ENCODE assay signal across 13 mouse cellular contexts in the genomic region with DNA sequence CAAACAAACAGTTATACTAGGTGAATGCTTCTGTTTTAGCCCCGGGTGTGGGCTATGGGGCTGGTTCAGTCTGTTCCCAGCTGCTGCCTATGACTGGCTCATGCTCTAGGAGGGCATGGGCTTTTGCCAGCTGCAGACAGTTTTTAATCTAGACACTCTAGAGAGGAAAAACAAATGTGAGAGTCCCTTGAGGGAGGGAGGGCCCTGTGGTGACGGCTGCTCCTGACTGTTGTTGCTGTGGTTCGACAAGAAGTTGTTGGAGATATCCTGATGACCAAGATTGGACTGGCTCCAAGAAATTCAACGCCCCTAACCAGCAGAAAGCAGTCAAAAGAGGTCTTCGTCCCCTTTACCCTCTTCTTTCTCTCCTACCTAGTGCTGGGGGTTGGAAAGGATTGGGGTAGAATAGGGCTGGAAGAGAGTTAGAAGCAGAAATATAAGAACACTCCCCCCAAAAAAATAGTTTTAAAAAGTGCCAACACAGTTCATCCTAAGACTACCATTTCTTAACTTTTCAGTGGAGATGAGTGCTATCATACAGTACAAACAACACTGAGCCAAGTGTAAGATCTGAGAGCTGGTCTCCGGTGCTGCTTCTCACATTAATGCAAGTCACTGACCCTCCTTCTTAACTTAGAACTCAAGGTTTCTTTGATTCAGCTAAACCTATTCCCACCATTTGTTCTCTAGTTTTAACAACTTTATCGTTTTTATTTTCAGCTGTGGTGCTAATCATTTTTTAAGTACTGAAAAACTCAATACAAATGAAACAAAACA. TPM values are rescaled to one million over a fixed set of nuclear protein-coding genes. Genes with fewer than 3 reads are reported as not detected.
DNase-seq lines count a peak whose midpoint lies in the region; ATAC-seq and TF ChIP-seq lines count a peak whose summit lies in the region.
"Had no signal": no experiment of that assay in that cellular context is flagged by ENCODE, and none has a peak within 500 bp of the region (broad histone marks: within the 10 kb centered on the region; RNA-seq: fewer than 3 reads in every experiment).

No protein-coding gene starts in this region.

- H3K27me3 ChIP-seq in kidney, embryonic 14.5 days (ENCODE audit: control insufficient read depth, insufficient read depth, low read length), result no peaks in the 10 kb centered on the region
- H3K27me3 ChIP-seq in heart, adult 2 months (ENCODE audit: control insufficient read depth, insufficient read depth, low read length), result no peaks in the 10 kb centered on the region
- H3K27me3 ChIP-seq in myocyte (ENCODE audit: control insufficient read depth, insufficient read depth, insufficient read length), result no peaks in the 10 kb centered on the region
- H3K27me3 ChIP-seq in forebrain, embryonic 12.5 days, result no peaks in the 10 kb centered on the region
- H3K27me3 ChIP-seq: megakaryocyte, embryonic 14.5 days; neural tube, embryonic 15.5 days had no signal

- TF ChIP-seq EP300 in heart, adult 2 months (IDR thresholded peaks at IDR 0.05; ENCODE audit: insufficient read depth, low read depth, low read length), result no peak

- H3K36me3 ChIP-seq in kidney, embryonic 14.5 days (ENCODE audit: control insufficient read depth, insufficient read depth, low read length), result no peaks in the 10 kb centered on the region
- H3K36me3 ChIP-seq in heart, adult 2 months (ENCODE audit: control insufficient read depth, insufficient read depth, low read length), result peaks cover 8% of the 10 kb centered on the region; the same call in 1 of the 2 replicates
- H3K36me3 ChIP-seq in myocyte (ENCODE audit: control insufficient read depth, insufficient read depth), result no peaks in the 10 kb centered on the region
- H3K36me3 ChIP-seq in forebrain, embryonic 12.5 days (replicated peaks), result no peaks in the 10 kb centered on the region
- H3K36me3 ChIP-seq: neural tube, embryonic 15.5 days had no signal

- no peak overlapping the region for H3K4me3 ChIP-seq in kidney, embryonic 14.5 days (ENCODE audit: low read length)
- H3K4me3 ChIP-seq in heart, adult 2 months, result no peak overlapping the region
- H3K4me3 ChIP-seq in myocyte, result no peak overlapping the region
- no peak overlapping the region for H3K4me3 ChIP-seq in forebrain, embryonic 12.5 days (replicated peaks)
- H3K4me3 ChIP-seq: megakaryocyte, embryonic 14.5 days; neural tube, embryonic 15.5 days had no signal

- no peak for TF ChIP-seq CTCF in heart, adult 2 months (IDR thresholded peaks at IDR 0.05)

- DNase-seq in kidney, postnatal 10 days, result peak; percentile 9
- DNase-seq in heart, adult 2 months, result peak; percentile 27 to 37
- peak; percentile 15 to 22 for DNase-seq in heart, postnatal 36 days
- no peak for DNase-seq in urinary bladder, postnatal 25 days (ENCODE audit: low spot score)
- no peak for DNase-seq in ovary, postnatal 36 days (ENCODE audit: low spot score)
- DNase-seq: adrenal gland, adult 2 months; cerebellum, adult 2 months had no signal

- 57% methylated on average over 7 of the region's 7 CpGs for WGBS in kidney, embryonic 14.5 days
- 27% methylated on average over 7 of the region's 7 CpGs for WGBS in heart, adult 2 months
- WGBS in forebrain, embryonic 12.5 days, result 71% methylated on average over 7 of the region's 7 CpGs

- no peaks in the 10 kb centered on the region; the same call in 1 of the 2 replicates for H3K79me2 ChIP-seq in heart, adult 2 months (replicated peaks; ENCODE audit: control insufficient read depth, insufficient read depth, low read length)
- H3K79me2 ChIP-seq in myocyte (ENCODE audit: control insufficient read depth, insufficient read depth), result peaks cover 94% of the 10 kb centered on the region

- no peak overlapping the region for H3ac ChIP-seq in myocyte (ENCODE audit: control insufficient read depth, insufficient read length)

- intact Hi-C loops in heart, adult 2 months (cut with DNase I), result no loop called here
- intact Hi-C loops in heart, postnatal 36 days (cut with DNase I), result no loop called here

- no peak for TF ChIP-seq POLR2A in heart, adult 2 months (IDR thresholded peaks at IDR 0.05; ENCODE audit: insufficient read depth, low read depth, low read length)
- no peak for TF ChIP-seq POLR2A in myocyte (IDR thresholded peaks at IDR 0.05; ENCODE audit: insufficient read length, low read depth)

- peaks cover 4% of the 10 kb centered on the region for H3K4me1 ChIP-seq in kidney, embryonic 14.5 days (ENCODE audit: control insufficient read depth, insufficient read depth, low read length)
- peaks cover 5% of the 10 kb centered on the region; the same call in 1 of the 2 replicates for H3K4me1 ChIP-seq in heart, adult 2 months (ENCODE audit: control insufficient read depth, insufficient read depth, low read length)
- peaks cover 12% of the 10 kb centered on the region for H3K4me1 ChIP-seq in forebrain, embryonic 12.5 days

- H3K4me2 ChIP-seq in kidney, embryonic 14.5 days (replicated peaks; ENCODE audit: low read depth, low read length), result no peak overlapping the region
- H3K4me2 ChIP-seq in myocyte (ENCODE audit: low read depth), result peak overlapping the region; percentile 35
- H3K4me2 ChIP-seq in forebrain, embryonic 12.5 days, result no peak overlapping the region
- H3K4me2 ChIP-seq: neural tube, embryonic 15.5 days had no signal

- ATAC-seq in kidney, embryonic 14.5 days (ENCODE audit: low FRiP score, low TSS enrichment), result no peak
- ATAC-seq in forebrain, embryonic 12.5 days (ENCODE audit: low FRiP score), result no peak
- ATAC-seq: intestine, embryonic 16.5 days had no signal

- no peak overlapping the region for H3K27ac ChIP-seq in kidney, embryonic 14.5 days (ENCODE audit: low read depth, low read length)
- H3K27ac ChIP-seq in heart, adult 2 months, result peak overlapping the region; percentile 18
- no peak overlapping the region for H3K27ac ChIP-seq in forebrain, embryonic 12.5 days
- H3K27ac ChIP-seq: neural tube, embryonic 15.5 days had no signal

- H3K9me3 ChIP-seq in kidney, embryonic 14.5 days (ENCODE audit: control insufficient read depth, low read length), result no peaks in the 10 kb centered on the region
- H3K9me3 ChIP-seq in forebrain, embryonic 12.5 days, result no peaks in the 10 kb centered on the region
- H3K9me3 ChIP-seq: neural tube, embryonic 15.5 days had no signal

- no peak overlapping the region for H3K9ac ChIP-seq in kidney, embryonic 14.5 days (ENCODE audit: low read depth, low read length)
- no peak overlapping the region for H3K9ac ChIP-seq in heart, adult 2 months (ENCODE audit: low read depth, low read length)
- H3K9ac ChIP-seq in forebrain, embryonic 12.5 days, result no peak overlapping the region
- H3K9ac ChIP-seq: neural tube, embryonic 15.5 days had no signal

TF ChIP-seq in myocyte, 11 proteins besides CTCF, POLR2A, EP300 and RAD21:
- no peak for TF ChIP-seq CEBPB (IDR thresholded peaks at IDR 0.05; ENCODE audit: insufficient read depth, poor library complexity, severe bottlenecking)
- TF ChIP-seq TCF12 (IDR thresholded peaks at IDR 0.05; ENCODE audit: insufficient read depth, poor library complexity, severe bottlenecking), result peak; percentile 59
- no peak for TF ChIP-seq USF1 (IDR thresholded peaks at IDR 0.05; ENCODE audit: low read depth)
- peak in 1 of 3 experiments; percentile 71 for TF ChIP-seq MYOG (IDR thresholded peaks at IDR 0.05; ENCODE audit: control insufficient read depth in 1 of 3, insufficient read depth in 1 of 3, insufficient read length in 2 of 3, low read depth in 2 of 3)
- TF ChIP-seq MAX (IDR thresholded peaks at IDR 0.05; ENCODE audit: low read depth), result no peak
- no peak for TF ChIP-seq E2F4 (IDR thresholded peaks at IDR 0.05; ENCODE audit: insufficient read depth)
- TF ChIP-seq REST (IDR thresholded peaks at IDR 0.05; ENCODE audit: insufficient read depth, insufficient read length), result no peak
- TF ChIP-seq SRF (IDR thresholded peaks at IDR 0.05; ENCODE audit: control insufficient read depth, insufficient read length, low read depth), result no peak
- peak; percentile 3 for TF ChIP-seq TCF3 (IDR thresholded peaks at IDR 0.05; ENCODE audit: insufficient read length, low read depth)
- TF ChIP-seq MYOD1 (IDR thresholded peaks at IDR 0.05; ENCODE audit: control insufficient read depth in 1 of 3, insufficient read length in 2 of 3, low read depth in 2 of 3), result peak in 2 of 3 experiments; percentile 41 to 46
- TF ChIP-seq POLR2AphosphoS2 (IDR thresholded peaks at IDR 0.05; ENCODE audit: insufficient read length, low read depth), result no peak

RNA-seq across cellular contexts. Expression of a gene that starts 25.6 kb away (rescaled TPM):
- 25.4 and 32.6 TPM in 2 replicates for polyA plus RNA-seq in kidney, embryonic 14.5 days (2014; fragmentation: Nextera tagmentation; extraction: Ambion mirVana)
- total RNA-seq in heart, adult 2 months (2021), result 10 to 100 TPM in 1 of 2 experiments, 1 to 10 TPM in 1; 8.2 to 11.4 TPM
- polyA plus RNA-seq in heart, adult 2 months (2012; rRNA removed), result 7.6 and 8.6 TPM in 2 replicates
- total RNA-seq in heart, postnatal 36 days (2021), result 10 to 100 TPM; 10.4 to 13.0 TPM
- 2.1 TPM for polyA plus RNA-seq in myocyte (2012; fragmentation: generic; extraction: Trizol)
- polyA plus RNA-seq in forebrain, embryonic 12.5 days (2016; fragmentation: Nextera tagmentation; extraction: Ambion mirVana), result 27.8 and 29.6 TPM in 2 replicates

Comparison
In these comparisons a context has a peak if more than half of its experiments do, and no peak if none do; other contexts are left out.
1. DNase-seq: peak in kidney, postnatal 10 days (single experiment), heart, adult 2 months (2 of 2) and heart, postnatal 36 days (2 of 2); none in urinary bladder, postnatal 25 days (single experiment) and ovary, postnatal 36 days (single experiment).